Comparison of ENCODE assay signal across 28 mouse cellular contexts in the genomic region with DNA sequence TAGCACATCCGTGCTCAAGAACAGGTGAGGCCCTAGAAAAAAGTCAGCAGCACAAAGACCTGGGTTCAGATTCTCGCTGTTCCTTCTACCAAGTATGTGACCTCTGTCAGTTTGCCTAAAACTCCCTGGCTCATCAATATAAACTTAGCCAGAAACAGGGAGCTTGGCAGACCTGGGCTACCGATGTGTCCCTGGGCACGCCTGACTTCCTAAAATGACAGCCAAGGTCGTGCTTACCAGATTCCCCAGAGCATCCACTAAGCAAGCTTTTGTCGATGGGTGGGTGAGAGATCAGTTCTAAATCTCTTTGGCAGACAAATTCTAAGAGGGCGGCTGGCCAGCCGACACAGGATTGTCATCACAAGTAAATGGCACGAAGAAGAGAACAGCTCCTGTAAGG. TPM values are rescaled to one million over a fixed set of nuclear protein-coding genes. Genes with fewer than 3 reads are reported as not detected.
A peak's percentile ranks its signal among the peaks of the same experiment; 100 is the strongest.
DNase-seq lines count a peak whose midpoint lies in the region; ATAC-seq and TF ChIP-seq lines count a peak whose summit lies in the region.
"Had no signal": no experiment of that assay in that cellular context is flagged by ENCODE, and none has a peak within 500 bp of the region (broad histone marks: within the 10 kb centered on the region; RNA-seq: fewer than 3 reads in every experiment).

No protein-coding gene starts in this region.

- no peak for TF ChIP-seq EP300 in lung, postnatal 0 days (IDR thresholded peaks at IDR 0.05)

- WGBS in liver, adult 2 months: 14% methylated on average over 9 of the region's 9 CpGs
- 79% methylated on average over 9 of the region's 9 CpGs for WGBS in liver, embryonic 11.5 days
- WGBS in lung, postnatal 0 days: 58% methylated on average over 9 of the region's 9 CpGs

- no peaks in the 10 kb centered on the region for H3K9me3 ChIP-seq in liver, embryonic 11.5 days (ENCODE audit: control insufficient read depth, low read length)
- H3K9me3 ChIP-seq in lung, postnatal 0 days (ENCODE audit: low read length): no peaks in the 10 kb centered on the region
- H3K9me3 ChIP-seq: forebrain, embryonic 10.5 days; forebrain, embryonic 13.5 days; heart, embryonic 12.5 days; heart, embryonic 15.5 days; hindbrain, embryonic 10.5 days; hindbrain, embryonic 13.5 days had no signal

- peak overlapping the region; percentile 75 for H3K27ac ChIP-seq in liver, adult 2 months (replicated peaks; ENCODE audit: insufficient read depth, low read depth, low read length)
- no peak overlapping the region for H3K27ac ChIP-seq in liver, embryonic 11.5 days (ENCODE audit: low read depth, low read length)
- peak overlapping the region; percentile 44; the same call in 1 of the 2 replicates for H3K27ac ChIP-seq in lung, postnatal 0 days (ENCODE audit: low read length)
- H3K27ac ChIP-seq: forebrain, embryonic 10.5 days; forebrain, embryonic 13.5 days; heart, embryonic 15.5 days; hindbrain, embryonic 10.5 days; hindbrain, embryonic 13.5 days had no signal

- no peak for TF ChIP-seq CTCF in liver, adult 2 months (IDR thresholded peaks at IDR 0.05; ENCODE audit: low read depth, low read length)
- no peak for TF ChIP-seq CTCF in lung, postnatal 0 days (IDR thresholded peaks at IDR 0.05)

- peak; percentile 78 for DNase-seq in heart, adult 11 months
- DNase-seq in heart, adult 8-10 months (ENCODE audit: low spot score): no peak
- peak; percentile 91 for DNase-seq in liver, adult 2 months (ENCODE audit: extremely low read depth, low read depth, low spot score)
- DNase-seq in liver, embryonic 11.5 days (ENCODE audit: low spot score): no peak
- DNase-seq in lung, postnatal 0 days (ENCODE audit: low spot score): no peak
- DNase-seq in lung, postnatal 25 days (ENCODE audit: low spot score): no peak
- DNase-seq in neural tube, embryonic 10.5 days (ENCODE audit: extremely low spot score, low spot score): no peak
- DNase-seq: adrenal gland, postnatal 25 days; cerebellum, adult 18-20 months; cerebellum, adult 9-10 months; cerebellum, postnatal 14 days; gastrocnemius, postnatal 10 days; gastrocnemius, postnatal 36 days; heart, postnatal 10 days; heart, postnatal 36 days had no signal

- no peak overlapping the region for H3K4me2 ChIP-seq in liver, embryonic 11.5 days
- H3K4me2 ChIP-seq in lung, postnatal 0 days (replicated peaks; ENCODE audit: low read depth, low read length): no peak overlapping the region
- H3K4me2 ChIP-seq: forebrain, embryonic 13.5 days; heart, embryonic 12.5 days; heart, embryonic 15.5 days; hindbrain, embryonic 13.5 days had no signal

- TF ChIP-seq POLR2A in liver, adult 2 months (IDR thresholded peaks at IDR 0.05; ENCODE audit: extremely low read depth, insufficient read depth, low read length): no peak

- no peak overlapping the region for H3K4me3 ChIP-seq in liver, adult 2 months (ENCODE audit: insufficient read depth, low read depth, low read length)
- H3K4me3 ChIP-seq in liver, embryonic 11.5 days (ENCODE audit: low read depth, low read length): no peak overlapping the region
- H3K4me3 ChIP-seq in lung, postnatal 0 days (ENCODE audit: low read depth, low read length): no peak overlapping the region
- H3K4me3 ChIP-seq: forebrain, embryonic 10.5 days; forebrain, embryonic 13.5 days; heart, embryonic 12.5 days; heart, embryonic 15.5 days; hindbrain, embryonic 10.5 days; hindbrain, embryonic 13.5 days had no signal

- H3K9ac ChIP-seq in liver, adult 2 months (ENCODE audit: low read depth, low read length): peak overlapping the region; percentile 29
- no peak overlapping the region for H3K9ac ChIP-seq in liver, embryonic 11.5 days (ENCODE audit: low read depth, low read length)
- no peak overlapping the region for H3K9ac ChIP-seq in lung, postnatal 0 days (replicated peaks; ENCODE audit: low read depth)
- H3K9ac ChIP-seq: forebrain, embryonic 13.5 days; heart, embryonic 12.5 days; heart, embryonic 15.5 days; hindbrain, embryonic 13.5 days had no signal

- no peaks in the 10 kb centered on the region for H3K27me3 ChIP-seq in liver, adult 2 months (ENCODE audit: control insufficient read depth, insufficient read depth, low read length)
- H3K27me3 ChIP-seq in liver, embryonic 11.5 days (replicated peaks; ENCODE audit: control insufficient read depth, insufficient read depth, low read length): no peaks in the 10 kb centered on the region
- H3K27me3 ChIP-seq in lung, postnatal 0 days (replicated peaks; ENCODE audit: insufficient read depth, low read length): no peaks in the 10 kb centered on the region
- H3K27me3 ChIP-seq: forebrain, embryonic 13.5 days; heart, embryonic 15.5 days had no signal

- H3K36me3 ChIP-seq in liver, adult 2 months (ENCODE audit: control insufficient read depth, insufficient read depth, low read length): peaks cover 37% of the 10 kb centered on the region
- H3K36me3 ChIP-seq in liver, embryonic 11.5 days (ENCODE audit: control insufficient read depth, insufficient read depth, low read length): no peaks in the 10 kb centered on the region
- no peaks in the 10 kb centered on the region for H3K36me3 ChIP-seq in lung, postnatal 0 days (ENCODE audit: insufficient read depth, low read length)
- H3K36me3 ChIP-seq: forebrain, embryonic 10.5 days; heart, embryonic 12.5 days; heart, embryonic 15.5 days; hindbrain, embryonic 10.5 days; hindbrain, embryonic 13.5 days had no signal

- peaks cover 36% of the 10 kb centered on the region for H3K4me1 ChIP-seq in liver, adult 2 months (ENCODE audit: control insufficient read depth, insufficient read depth, low read length)
- H3K4me1 ChIP-seq in liver, embryonic 11.5 days (replicated peaks; ENCODE audit: control insufficient read depth, insufficient read depth, low read length): no peaks in the 10 kb centered on the region; the same call in 1 of the 2 replicates
- no peaks in the 10 kb centered on the region for H3K4me1 ChIP-seq in lung, postnatal 0 days (ENCODE audit: insufficient read depth, low read depth, low read length)
- H3K4me1 ChIP-seq: forebrain, embryonic 13.5 days; heart, embryonic 15.5 days had no signal

- H3K79me2 ChIP-seq in liver, adult 2 months (ENCODE audit: control insufficient read depth, insufficient read depth, low read length): peaks cover 16% of the 10 kb centered on the region; the same call in 1 of the 2 replicates

- no peak for ATAC-seq in liver, embryonic 11.5 days (replicated peaks; ENCODE audit: low FRiP score)
- no peak for ATAC-seq in lung, postnatal 0 days
- ATAC-seq: CD4-positive, CD25-positive, alpha-beta regulatory T cell, adult 4 months; forebrain, embryonic 13.5 days; forebrain, embryonic 16.5 days; hindbrain, embryonic 16.5 days had no signal

RNA-seq across cellular contexts. Expression of a gene that starts 6.7 kb away (rescaled TPM):
- total RNA-seq in heart, adult 8-10 months (2022): not detected
- 1,448 and 1,888 TPM in 2 replicates for total RNA-seq in liver, adult 2 months (2014; rRNA removed)
- 1,550 and 1,804 TPM in 2 replicates for polyA plus RNA-seq in liver, adult 2 months (2012; rRNA removed)
- not detected in 2 replicates for polyA plus RNA-seq in liver, embryonic 11.5 days (2014; fragmentation: Nextera tagmentation; extraction: Ambion mirVana)
- polyA plus RNA-seq in lung, postnatal 0 days (2015; fragmentation: Nextera tagmentation; extraction: Ambion mirVana): 1.1 and 2.4 TPM in 2 replicates
- total RNA-seq: gastrocnemius, postnatal 36 days; heart, postnatal 10 days; heart, postnatal 36 days; MEL had no signal
- polyA plus RNA-seq: C2C12; CD4-positive, CD25-positive, alpha-beta regulatory T cell, adult 4 months; embryonic facial prominence, embryonic 11.5 days; forebrain, embryonic 10.5 days; forebrain, embryonic 13.5 days; forebrain, embryonic 16.5 days had no signal

RNA-seq across cellular contexts. Expression of a gene that starts 23.1 kb away (rescaled TPM):
- 10 to 100 TPM; 22.4 to 35.1 (median 26.2) TPM for total RNA-seq in heart, adult 8-10 months (2022)
- total RNA-seq in liver, adult 2 months (2014; rRNA removed): 0.09 TPM in 1 of 2 replicates, not detected in the other
- 0.09 and 0.10 TPM in 2 replicates for polyA plus RNA-seq in liver, adult 2 months (2012; rRNA removed)
- not detected in 2 replicates for polyA plus RNA-seq in liver, embryonic 11.5 days (2014; fragmentation: Nextera tagmentation; extraction: Ambion mirVana)
- polyA plus RNA-seq in lung, postnatal 0 days (2015; fragmentation: Nextera tagmentation; extraction: Ambion mirVana): 1.2 and 2.7 TPM in 2 replicates
- total RNA-seq: granulocyte monocyte progenitor cell, adult 5-6 weeks had no signal
- polyA plus RNA-seq: C2C12; CD4-positive, CD25-positive, alpha-beta regulatory T cell, adult 4 months; forebrain, embryonic 13.5 days; hindbrain, embryonic 10.5 days had no signal

Comparison
In these comparisons a context has a peak if more than half of its experiments do, and no peak if none do; other contexts are left out.
1. DNase-seq: peak in heart, adult 11 months (single experiment) and liver, adult 2 months (single experiment); none in heart, adult 8-10 months (single experiment), liver, embryonic 11.5 days (single experiment), lung, postnatal 0 days (single experiment), lung, postnatal 25 days (single experiment) and neural tube, embryonic 10.5 days (single experiment).
2. RNA of a gene that starts 6.7 kb away (polyA plus RNA-seq): 1,550 to 1,804 TPM in liver, adult 2 months; 1.1 to 2.4 TPM in lung, postnatal 0 days and not detected in liver, embryonic 11.5 days; every median in the first group is over 100 times any median in the second.